Mouse (Mus musculus) hindbrain, embryonic 14.5 days (tissue): Measurements from ENCODE around the gene Nppb. TPM values are rescaled to one million over a fixed set of nuclear protein-coding genes. Genes with fewer than 3 reads are reported as not detected.

Experiments used
- ATAC-seq: fragments of 200-750 bp; cut with Nextera tagmentation; 2 replicates; pipeline ENCODE4 v1.8.0; 2017; ENCODE audit warnings: moderate number of reproducible peaks, mild to moderate bottlenecking, moderate TSS enrichment, moderate library complexity; ENCODE audit not compliant: low FRiP score
- DNase-seq: peaks from one replicate; pipeline ENCODE4 v3.0.0-alpha.2; 2015; ENCODE audit warnings: low spot score
- H3K27ac ChIP-seq: fragments of 300-500 bp; sonication (generic); 2 replicates; pipeline ENCODE4 v1.5.1; 2014; ENCODE audit warnings: mild to moderate bottlenecking, moderate library complexity
- H3K27me3 ChIP-seq: fragments of 300-500 bp; sonication (generic); 2 replicates; pipeline ENCODE4 v1.6.1; 2014; ENCODE audit warnings: mild to moderate bottlenecking, low read length, mixed read lengths; ENCODE audit not compliant: control insufficient read depth, insufficient read depth
- H3K36me3 ChIP-seq: fragments of 300-500 bp; sonication (generic); replicated peaks from 2 replicates; pipeline ENCODE4 v1.6.1; 2014; ENCODE audit not compliant: control insufficient read depth, insufficient read depth
- H3K4me1 ChIP-seq: fragments of 300-500 bp; sonication (generic); replicated peaks from 2 replicates; pipeline ENCODE4 v1.6.1; 2014; ENCODE audit warnings: antibody characterized with exemption, low read length, mixed read lengths; ENCODE audit not compliant: control insufficient read depth, insufficient read depth
- H3K4me2 ChIP-seq: fragments of 300-500 bp; sonication (generic); replicated peaks from 2 replicates; pipeline ENCODE4 v1.6.1; 2014; ENCODE audit warnings: mild to moderate bottlenecking, moderate library complexity
- H3K4me3 ChIP-seq: fragments of 300-500 bp; sonication (generic); replicated peaks from 2 replicates; pipeline ENCODE4 v1.5.1; 2014; ENCODE audit warnings: mild to moderate bottlenecking, low read length
- H3K9ac ChIP-seq: fragments of 300-500 bp; sonication (generic); 2 replicates; pipeline ENCODE4 v1.6.1; 2014
- H3K9me3 ChIP-seq: fragments of 300-500 bp; sonication (generic); 2 replicates; pipeline ENCODE4 v1.6.1; 2016; ENCODE audit warnings: low read length; ENCODE audit not compliant: control insufficient read depth
- WGBS: fragments of 180-500 bp; shearing (Covaris S2); extraction: QIAGEN DNeasy Blood & Tissue Kit; methylation state at CpG from one replicate; pipeline ENCODE4 v1.1.7; 2014; 5-methylcytosine and 5-hydroxymethylcytosine counted together
- polyA plus RNA-seq: library from polyadenylated mRNA; unstranded; fragments of >200 nt; fragmentation: Nextera tagmentation; extraction: Ambion mirVana; gene quantifications from 2 replicates; pipeline ENCODE4 v1.2.1, GENCODE M21; 2014

Nppb gene
- polyA plus RNA-seq, 1 experiment from 2014 or later, result 0.25 TPM

- 75% methylated on average over 2 of the region's 2 CpGs for WGBS
- Histone ChIP-seq H3K36me3 (no peaks in the 10 kb centered on the region), H3K4me1 (no peaks in the 10 kb centered on the region), H3K4me3 (no peak overlapping the region), H3K4me2 (no peak overlapping the region), H3K27me3 (no peaks in the 10 kb centered on the region), H3K27ac (no peak overlapping the region), H3K9me3 (no peaks in the 10 kb centered on the region), H3K9ac (no peak overlapping the region)
- no peak for ATAC-seq
- DNase-seq, result no peak
Observed at GRCm38 (mm10) chr4:147968816-147969215, 16.8 kb upstream of the Nppb start.

GRCm38 (mm10) chr4:147969337-147969736 is 16.3 kb upstream of the Nppb start:
- Histone ChIP-seq H3K4me3 (no peak overlapping the region), H3K9ac (no peak overlapping the region), H3K36me3 (no peaks in the 10 kb centered on the region), H3K4me1 (no peaks in the 10 kb centered on the region), H3K4me2 (no peak overlapping the region), H3K27me3 (no peaks in the 10 kb centered on the region), H3K27ac (no peak overlapping the region), H3K9me3 (no peaks in the 10 kb centered on the region)
- no peak for DNase-seq
- ATAC-seq, result no peak
- WGBS, result 59% methylated on average over 9 of the region's 9 CpGs

DNA sequence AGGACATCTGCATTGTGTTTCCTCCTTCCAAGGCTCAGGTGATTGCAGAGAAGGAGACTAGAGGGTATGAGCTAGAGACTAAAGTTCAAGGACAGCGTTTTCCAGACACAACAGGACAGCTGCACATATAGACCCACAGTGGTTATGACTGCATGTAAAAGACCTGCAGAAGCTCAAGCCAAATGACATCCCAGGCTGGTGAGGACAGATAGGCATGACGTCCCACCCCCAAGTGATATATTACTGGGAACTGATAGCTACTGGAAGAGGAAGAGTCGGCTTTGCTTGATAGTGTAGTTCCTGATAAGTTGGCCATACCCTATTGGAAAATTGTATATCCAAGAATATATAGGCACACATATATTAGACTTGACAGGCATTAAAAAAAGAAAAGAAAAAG is 9.4 kb upstream of the Nppb start:
- ATAC-seq (no peak), DNase-seq (no peak)
- H3K27me3 ChIP-seq, result no peaks in the 10 kb centered on the region
- H3K4me1 ChIP-seq, result no peaks in the 10 kb centered on the region
- H3K4me3 ChIP-seq, result no peak overlapping the region
- no peaks in the 10 kb centered on the region for H3K9me3 ChIP-seq
- no peak overlapping the region for H3K9ac ChIP-seq
- WGBS, result 88% methylated on average over 3 of the region's 3 CpGs
- H3K27ac ChIP-seq, result no peak overlapping the region
- no peak overlapping the region for H3K4me2 ChIP-seq
- H3K36me3 ChIP-seq, result no peaks in the 10 kb centered on the region

GRCm38 (mm10) chr4:147977726-147978125 is 7.9 kb upstream of the Nppb start:
- 86% methylated on average over 4 of the region's 4 CpGs for whole genome bisulfite sequencing
- ATAC-seq (no peak), DNase-seq (no peak)
- no peak overlapping the region for H3K4me2 ChIP-seq
- no peak overlapping the region for H3K9ac ChIP-seq
- no peak overlapping the region for H3K4me3 ChIP-seq
- no peaks in the 10 kb centered on the region for H3K36me3 ChIP-seq
- no peaks in the 10 kb centered on the region for H3K27me3 ChIP-seq
- H3K4me1 ChIP-seq, result no peaks in the 10 kb centered on the region
- no peaks in the 10 kb centered on the region for H3K9me3 ChIP-seq
- no peak overlapping the region for H3K27ac ChIP-seq

DNA sequence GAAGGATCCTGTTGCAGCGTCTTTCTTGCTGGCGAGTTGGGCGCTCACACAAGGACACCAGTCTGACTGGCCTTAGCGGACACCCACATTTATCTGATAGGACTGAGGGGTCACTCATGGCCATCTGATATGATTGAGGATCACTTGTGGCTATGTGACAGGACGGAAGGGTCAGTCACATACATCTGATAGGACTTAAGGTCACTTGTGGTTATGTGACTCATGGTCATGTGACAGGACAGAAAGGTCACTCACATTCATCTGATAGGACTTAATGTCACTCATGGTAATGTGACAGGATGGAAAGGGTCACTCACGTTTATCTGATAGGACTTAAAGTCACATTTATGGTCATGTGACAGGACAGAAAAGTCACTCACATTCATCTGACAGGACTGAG is 7.2 kb upstream of the Nppb start:
- no peaks in the 10 kb centered on the region for H3K36me3 ChIP-seq
- H3K4me2 ChIP-seq, result no peak overlapping the region
- no peaks in the 10 kb centered on the region for H3K27me3 ChIP-seq
- WGBS, result 97% methylated on average over 6 of the region's 6 CpGs
- ATAC-seq (no peak), DNase-seq (no peak)
- H3K27ac ChIP-seq, result no peak overlapping the region
- no peak overlapping the region for H3K4me3 ChIP-seq
- H3K9me3 ChIP-seq, result no peaks in the 10 kb centered on the region
- H3K9ac ChIP-seq, result no peak overlapping the region
- H3K4me1 ChIP-seq, result no peaks in the 10 kb centered on the region

GRCm38 (mm10) chr4:147979441-147979860 is 6.1 kb upstream of the Nppb start:
- no peak for DNase-seq
- Histone ChIP-seq H3K36me3 (no peaks in the 10 kb centered on the region), H3K4me2 (no peak overlapping the region), H3K9ac (no peak overlapping the region), H3K27me3 (no peaks in the 10 kb centered on the region), H3K4me3 (no peak overlapping the region), H3K4me1 (no peaks in the 10 kb centered on the region), H3K9me3 (no peaks in the 10 kb centered on the region), H3K27ac (no peak overlapping the region)
- 70% methylated on average over 7 of the region's 7 CpGs for WGBS
- no peak for ATAC-seq

DNA sequence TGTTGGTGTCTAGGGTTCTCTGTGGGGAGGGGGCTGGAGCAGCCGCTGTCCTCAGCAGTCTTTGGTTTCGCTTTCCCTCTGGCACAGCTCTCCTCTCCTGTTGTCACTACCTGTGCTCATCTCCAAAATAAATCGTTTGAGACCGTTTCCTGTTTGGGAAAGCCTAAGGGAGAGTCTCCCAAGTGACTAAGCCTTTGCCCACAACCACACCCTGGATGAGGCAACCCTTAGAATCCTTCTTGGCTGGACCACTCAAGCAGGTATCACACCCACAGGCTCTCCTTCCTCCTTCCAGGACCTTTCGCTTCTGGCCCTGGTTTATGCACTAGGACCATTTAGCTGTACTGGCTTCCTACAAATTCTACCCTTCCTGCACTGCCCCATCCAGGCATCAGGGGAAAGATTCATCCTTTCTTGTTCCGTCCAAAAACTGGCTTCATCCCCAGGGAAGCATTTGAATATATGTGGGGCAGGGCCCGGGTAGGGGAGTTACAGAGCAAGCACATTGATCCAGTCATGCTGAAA is 8.0 kb downstream of the Nppb start:
- 64% methylated on average over 7 of the region's 7 CpGs for WGBS
- Histone ChIP-seq H3K4me2 (no peak overlapping the region), H3K36me3 (no peaks in the 10 kb centered on the region), H3K27me3 (no peaks in the 10 kb centered on the region), H3K27ac (no peak overlapping the region), H3K9me3 (no peaks in the 10 kb centered on the region), H3K4me1 (no peaks in the 10 kb centered on the region), H3K4me3 (no peak overlapping the region), H3K9ac (no peak overlapping the region)
- no peak for DNase-seq
- no peak for ATAC-seq

DNA sequence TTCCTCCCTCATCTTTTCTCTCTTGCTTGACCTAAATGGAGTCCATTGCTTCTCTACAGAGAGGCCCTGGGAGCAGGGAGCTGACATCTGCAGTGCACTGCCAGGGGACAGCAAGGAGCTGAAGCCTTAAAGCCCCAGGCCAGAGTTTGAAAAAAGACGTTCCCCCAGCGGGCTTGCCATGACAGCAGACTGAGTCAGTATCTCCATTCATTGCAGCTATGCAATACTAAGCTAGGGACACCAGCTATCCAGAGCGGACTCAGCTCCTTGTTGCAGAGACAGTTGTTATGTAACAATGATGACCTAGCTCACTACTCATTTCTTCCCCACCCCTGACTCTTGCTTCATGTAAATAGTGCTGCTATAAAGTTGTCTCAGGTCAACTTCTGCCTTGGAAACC is 9.7 kb downstream of the Nppb start:
- WGBS, result 87% methylated on average over 3 of the region's 3 CpGs
- ATAC-seq (no peak), DNase-seq (no peak)
- Histone ChIP-seq H3K9ac (no peak overlapping the region), H3K9me3 (no peaks in the 10 kb centered on the region), H3K36me3 (no peaks in the 10 kb centered on the region), H3K4me1 (no peaks in the 10 kb centered on the region; the same call in 1 of the 2 replicates), H3K27ac (no peak overlapping the region), H3K4me3 (no peak overlapping the region), H3K27me3 (no peaks in the 10 kb centered on the region), H3K4me2 (no peak overlapping the region)

- H3K27me3 ChIP-seq, result no peaks in the 10 kb centered on the region
- WGBS, result 36% methylated on average over 12 of the region's 12 CpGs
- DNase-seq (peak; percentile 31), ATAC-seq (peak; percentile 56)
- H3K4me3 ChIP-seq, result no peak within 1 kb of the TSS
- peaks cover 4% of the 10 kb centered on the region for H3K4me1 ChIP-seq
- H3K9ac ChIP-seq, result no peak within 1 kb of the TSS
- no peaks in the 10 kb centered on the region for H3K9me3 ChIP-seq
- peak within 1 kb of the TSS; percentile 68 for H3K27ac ChIP-seq
- no peak within 1 kb of the TSS for H3K4me2 ChIP-seq
- peaks cover 28% of the 10 kb centered on the region for H3K36me3 ChIP-seq
Observed at GRCm38 (mm10) chr4:148000202-148000772, 14.7 kb downstream of the Nppb start, which contains the start of gene Nppa. Nppa (plus strand) TSS chr4:148000722.
